Mouse (Mus musculus) midbrain, embryonic 10.5 days (tissue): ENCODE data around the gene Sqor. TPM values are rescaled to one million over a fixed set of nuclear protein-coding genes. Genes with fewer than 3 reads are reported as not detected.

Experiments
- DNase-seq: peaks from one replicate; pipeline ENCODE4 v3.0.0-alpha.2; 2017; ENCODE audit warnings: low spot score
- H3K27ac ChIP-seq: fragments of 300-500 bp; sonication (generic); replicated peaks from 2 replicates; pipeline ENCODE4 v1.5.1; 2016; ENCODE audit warnings: mild to moderate bottlenecking
- H3K27me3 ChIP-seq: fragments of 300-500 bp; sonication (generic); 2 replicates; pipeline ENCODE4 v1.6.1; 2016; ENCODE audit warnings: low read depth, mild to moderate bottlenecking; ENCODE audit not compliant: poor library complexity, severe bottlenecking
- H3K36me3 ChIP-seq: fragments of 300-500 bp; sonication (generic); 2 replicates; pipeline ENCODE4 v1.6.1; 2016; ENCODE audit warnings: mild to moderate bottlenecking, moderate library complexity
- H3K4me1 ChIP-seq: fragments of 300-500 bp; sonication (generic); 2 replicates; pipeline ENCODE4 v1.6.1; 2016
- H3K4me3 ChIP-seq: fragments of 300-500 bp; sonication (generic); 2 replicates; pipeline ENCODE4 v1.5.1; 2016; ENCODE audit warnings: mild to moderate bottlenecking, moderate library complexity
- H3K9me3 ChIP-seq: fragments of 300-500 bp; sonication (generic); replicated peaks from 2 replicates; pipeline ENCODE4 v1.6.1; 2016; ENCODE audit warnings: mild to moderate bottlenecking
- WGBS: fragments of 180-500 bp; shearing (Covaris S2); methylation state at CpG from one replicate; pipeline ENCODE4 v1.1.7; 2016; 5-methylcytosine and 5-hydroxymethylcytosine counted together
- polyA plus RNA-seq: library from polyadenylated mRNA; unstranded; fragments of >200 nt; fragmentation: Nextera tagmentation; extraction: Ambion mirVana; gene quantifications from 2 replicates; pipeline ENCODE4 v1.2.1, GENCODE M21; 2016

Sqor gene
- polyA plus RNA-seq, 1 experiment from 2014 or later: 3.2 TPM

GRCm38 (mm10) chr2:122789730-122790129, 24.7 kb downstream of the Sqor start:
- H3K4me3 ChIP-seq: no peak overlapping the region
- 77% methylated on average over 6 of the region's 6 CpGs for WGBS
- H3K27me3 ChIP-seq: no peaks in the 10 kb centered on the region
- no peaks in the 10 kb centered on the region for H3K9me3 ChIP-seq
- H3K27ac ChIP-seq: no peak overlapping the region
- H3K36me3 ChIP-seq: no peaks in the 10 kb centered on the region
- no peak for DNase-seq
- H3K4me1 ChIP-seq: no peaks in the 10 kb centered on the region

- Histone ChIP-seq H3K9me3 (no peaks in the 10 kb centered on the region), H3K4me3 (no peak overlapping the region), H3K27ac (no peak overlapping the region), H3K4me1 (peaks cover 6% of the 10 kb centered on the region; the same call in 1 of the 2 replicates), H3K36me3 (no peaks in the 10 kb centered on the region), H3K27me3 (no peaks in the 10 kb centered on the region)
- WGBS: 76% methylated on average over 6 of the region's 6 CpGs
- DNase-seq: no peak
Measured at GRCm38 (mm10) chr2:122804392-122804791, 39.4 kb downstream of the Sqor start.

- Histone ChIP-seq H3K27me3 (no peaks in the 10 kb centered on the region), H3K4me3 (no peak overlapping the region), H3K36me3 (no peaks in the 10 kb centered on the region), H3K9me3 (no peaks in the 10 kb centered on the region), H3K27ac (no peak overlapping the region), H3K4me1 (peaks cover 6% of the 10 kb centered on the region; the same call in 1 of the 2 replicates)
- DNase-seq: no peak
- WGBS: 91% methylated on average over 3 of the region's 3 CpGs
Measured at GRCm38 (mm10) chr2:122806040-122806439, 41.0 kb downstream of the Sqor start.

- Histone ChIP-seq H3K27ac (no peak overlapping the region), H3K4me3 (no peak overlapping the region), H3K27me3 (no peaks in the 10 kb centered on the region), H3K9me3 (no peaks in the 10 kb centered on the region), H3K4me1 (no peaks in the 10 kb centered on the region), H3K36me3 (no peaks in the 10 kb centered on the region)
- WGBS: 78% methylated on average over 4 of the region's 4 CpGs
- no peak for DNase-seq
Measured at GRCm38 (mm10) chr2:122809027-122809426, 44.0 kb downstream of the Sqor start.

GRCm38 (mm10) chr2:122816986-122817385, 51.9 kb downstream of the Sqor start:
- Histone ChIP-seq H3K36me3 (no peaks in the 10 kb centered on the region), H3K27ac (no peak overlapping the region), H3K9me3 (no peaks in the 10 kb centered on the region), H3K4me1 (no peaks in the 10 kb centered on the region), H3K4me3 (no peak overlapping the region), H3K27me3 (no peaks in the 10 kb centered on the region)
- no peak for DNase-seq
- WGBS: 85% methylated on average over 2 of the region's 2 CpGs

- no peak for DNase-seq
- Histone ChIP-seq H3K36me3 (no peaks in the 10 kb centered on the region), H3K27me3 (no peaks in the 10 kb centered on the region), H3K27ac (no peak overlapping the region), H3K4me3 (no peak overlapping the region), H3K4me1 (peaks cover 5% of the 10 kb centered on the region), H3K9me3 (no peaks in the 10 kb centered on the region)
- 72% methylated on average over 2 of the region's 2 CpGs for WGBS
Measured at GRCm38 (mm10) chr2:122821246-122821645, 56.2 kb downstream of the Sqor start.

GRCm38 (mm10) chr2:122825406-122826236, 60.6 kb downstream of the Sqor start:
- WGBS: 44% methylated on average over 19 of the region's 19 CpGs
- no peaks in the 10 kb centered on the region for H3K36me3 ChIP-seq
- no peaks in the 10 kb centered on the region for H3K27me3 ChIP-seq
- H3K4me1 ChIP-seq: peaks cover 5% of the 10 kb centered on the region
- H3K4me3 ChIP-seq: no peak overlapping the region
- DNase-seq: peak; percentile 59
- peak overlapping the region; percentile 10; the same call in 1 of the 2 replicates for H3K27ac ChIP-seq
- H3K9me3 ChIP-seq: no peaks in the 10 kb centered on the region

GRCm38 (mm10) chr2:122826302-122826701, 61.3 kb downstream of the Sqor start:
- DNase-seq: no peak
- Histone ChIP-seq H3K4me3 (no peak overlapping the region), H3K9me3 (no peaks in the 10 kb centered on the region), H3K27me3 (no peaks in the 10 kb centered on the region), H3K4me1 (peaks cover 5% of the 10 kb centered on the region), H3K27ac (no peak overlapping the region), H3K36me3 (no peaks in the 10 kb centered on the region)
- 81% methylated on average over 3 of the region's 3 CpGs for WGBS

- 55% methylated on average over 4 of the region's 4 CpGs for WGBS
- no peaks in the 10 kb centered on the region for H3K36me3 ChIP-seq
Measured at GRCm38 (mm10) chr2:122854636-122855035, 89.6 kb downstream of the Sqor start.

GRCm38 (mm10) chr2:122855354-122855753, 90.3 kb downstream of the Sqor start:
- no peaks in the 10 kb centered on the region for H3K9me3 ChIP-seq
- no peak overlapping the region for H3K27ac ChIP-seq
- peaks cover 21% of the 10 kb centered on the region for H3K4me1 ChIP-seq
- no peaks in the 10 kb centered on the region for H3K27me3 ChIP-seq
- no peaks in the 10 kb centered on the region for H3K36me3 ChIP-seq
- no peak overlapping the region for H3K4me3 ChIP-seq
- WGBS: 85% methylated on average over 3 of the region's 3 CpGs
- DNase-seq: no peak

More at GRCm38 (mm10) chr2:122854636-122855035, 89.6 kb downstream of the Sqor start:
- Histone ChIP-seq H3K4me3 (no peak overlapping the region), H3K27me3 (no peaks in the 10 kb centered on the region), H3K9me3 (no peaks in the 10 kb centered on the region), H3K4me1 (peaks cover 21% of the 10 kb centered on the region), H3K27ac (0 out of 2 replicates have a peak overlapping the region, but pooled peaks have one; percentile 33)
- DNase-seq: no peak

Other genes starting within 250 kb of the Sqor start
- gene Gatm, start 153.9 kb upstream of the Sqor start, polyA plus RNA-seq: 20.5 and 21.5 TPM in 2 replicates
- gene AA467197, start 128.3 kb upstream of the Sqor start, polyA plus RNA-seq: 0.35 and 0.41 TPM in 2 replicates
- gene Slc30a4, start 62.6 kb upstream of the Sqor start, polyA plus RNA-seq: 3.3 and 4.1 TPM in 2 replicates
- 76.0 and 83.1 TPM in 2 replicates for gene Bloc1s6, start 26.7 kb upstream of the Sqor start, polyA plus RNA-seq